Mouse (Mus musculus) olfactory bulb, adult 2 months (tissue): Measurements from ENCODE around the gene Prss22.

Experiments
- CTCF ChIP-seq: fragments of 200-500 bp; IDR thresholded peaks from 2 replicates; pipeline ENCODE4 v1.5.1; 2012; ENCODE audit warnings: low read depth, mild to moderate bottlenecking, low read length, moderate library complexity; ENCODE audit not compliant: insufficient read depth
- POLR2A ChIP-seq: fragments of 200-500 bp; IDR thresholded peaks from 2 replicates; pipeline ENCODE4 v1.6.1; 2012; ENCODE audit warnings: mild to moderate bottlenecking, low read depth, low read length, moderate library complexity; ENCODE audit not compliant: insufficient read depth

- TF ChIP-seq POLR2A, result no peak
- TF ChIP-seq CTCF, result no peak
These were observed 16.6 kb upstream of the Prss22 start for GRCm38 (mm10) chr17:24014433-24014965.
